Mouse (Mus musculus) heart, postnatal 0 days (tissue): ENCODE results near the gene Znrf3.

Experiments used
- CTCF ChIP-seq: IDR thresholded peaks from 2 replicates; pipeline ENCODE4 v1.5.1; 2016; ENCODE audit warnings: antibody characterized with exemption, control low read depth, low read depth
- EP300 ChIP-seq: IDR thresholded peaks from 2 replicates; pipeline ENCODE4 v1.6.1; 2016; ENCODE audit warnings: antibody characterized with exemption, low read depth

GRCm38 (mm10) chr11:5368492-5368891 lies 76.2 kb downstream of the Znrf3 start:
- TF ChIP-seq EP300 = no peak
- TF ChIP-seq CTCF = no peak
